In genomic region chr4:95377222-95378134, GRCm38 (mm10) we compare ENCODE assay signal across 10 mouse cellular contexts.
A peak's percentile ranks its signal among the peaks of the same experiment; 100 is the strongest.
DNase-seq lines count a peak whose midpoint lies in the region; ATAC-seq and TF ChIP-seq lines count a peak whose summit lies in the region.
"Had no signal": no experiment of that assay in that cellular context is flagged by ENCODE, and none has a peak within 500 bp of the region (broad histone marks: within the 10 kb centered on the region; RNA-seq: fewer than 3 reads in every experiment).

No protein-coding gene starts in this region.

- no peaks in the 10 kb centered on the region for H3K9me3 ChIP-seq in ES-E14 (ENCODE audit: control insufficient read depth, insufficient read depth, low read depth, low read length)
- H3K9me3 ChIP-seq: forebrain, embryonic 13.5 days had no signal

- H3K27ac ChIP-seq in gastrocnemius, adult 2 months = peak overlapping the region; percentile 83
- no peak overlapping the region for H3K27ac ChIP-seq in ES-E14 (ENCODE audit: insufficient read depth, low read depth, low read length, poor library complexity, severe bottlenecking)
- H3K27ac ChIP-seq in kidney, adult 2 months (ENCODE audit: insufficient read depth, low read depth, low read length) = peak overlapping the region; percentile 69
- H3K27ac ChIP-seq: forebrain, embryonic 13.5 days had no signal

- ATAC-seq in cerebellum, adult (ENCODE audit: insufficient number of reproducible peaks, low FRiP score, low TSS enrichment) = no peak
- ATAC-seq: CD4-positive, CD25-positive, alpha-beta regulatory T cell, adult 4 months; forebrain, embryonic 13.5 days had no signal

- H3K4me1 ChIP-seq in ES-E14 (ENCODE audit: control insufficient read depth in 2 of 2, insufficient read depth in 2 of 2, low read length in 2 of 2, poor library complexity in 1 of 2) = no peaks in the 10 kb centered on the region
- peaks cover 4% of the 10 kb centered on the region; the same call in 1 of the 2 replicates for H3K4me1 ChIP-seq in kidney, adult 2 months (ENCODE audit: control insufficient read depth, insufficient read depth, low read length)
- H3K4me1 ChIP-seq: forebrain, embryonic 13.5 days had no signal

- 46% methylated on average over 9 of the region's 9 CpGs for WGBS in kidney, adult 2 months

- no peaks in the 10 kb centered on the region for H3K27me3 ChIP-seq in kidney, adult 2 months (replicated peaks; ENCODE audit: control insufficient read depth, insufficient read depth, low read length)
- H3K27me3 ChIP-seq: forebrain, embryonic 13.5 days had no signal

- H3K4me3 ChIP-seq in gastrocnemius, adult 2 months = peak overlapping the region; percentile 26
- no peak overlapping the region for H3K4me3 ChIP-seq in ES-E14 (ENCODE audit: insufficient read depth in 1 of 2, low read depth in 1 of 2, low read length in 2 of 2, poor library complexity in 1 of 2, severe bottlenecking in 1 of 2)
- H3K4me3 ChIP-seq in kidney, adult 2 months (ENCODE audit: insufficient read depth, low read depth, low read length) = no peak overlapping the region
- H3K4me3 ChIP-seq: forebrain, embryonic 13.5 days had no signal

- in situ Hi-C loops in ES-E14 (cut with MboI; ENCODE audit: low sequenced_read_pairs in 2 of 2, unreplicated experiment in 2 of 2) = no loop called here

- H3K9ac ChIP-seq in ES-E14 (ENCODE audit: insufficient read depth, low read depth, low read length, poor library complexity, severe bottlenecking) = no peak overlapping the region
- H3K9ac ChIP-seq: forebrain, embryonic 13.5 days had no signal

- TF ChIP-seq CTCF in gastrocnemius, adult 2 months (IDR thresholded peaks at IDR 0.05) = no peak
- no peak for TF ChIP-seq CTCF in kidney, adult 2 months (conservative IDR thresholded peaks at IDR 0.05; ENCODE audit: insufficient read depth, insufficient read length, low read depth, low read length)

- no peak for TF ChIP-seq POLR2A in kidney, adult 2 months (IDR thresholded peaks at IDR 0.05; ENCODE audit: low read depth, low read length)

- intact Hi-C loops in gastrocnemius, adult 2 months (cut with DNase I) = no loop called here

- no peaks in the 10 kb centered on the region for H3K36me3 ChIP-seq in ES-E14 (ENCODE audit: control insufficient read depth, insufficient read depth, low read length, poor library complexity, severe bottlenecking)
- H3K36me3 ChIP-seq in kidney, adult 2 months (ENCODE audit: control insufficient read depth, insufficient read depth, low read length) = no peaks in the 10 kb centered on the region

- DNase-seq in gastrocnemius, adult 2 months = peak; percentile 66
- no peak for DNase-seq in gastrocnemius, postnatal 4 days (ENCODE audit: low spot score in 2 of 2)
- peak; percentile 20 for DNase-seq in ES-E14 (ENCODE audit: low read depth, low spot score)
- DNase-seq in kidney, adult 2 months = peak; percentile 72
- DNase-seq in lung, postnatal 10 days = peak; percentile 87
- DNase-seq in left cerebral cortex, adult 8-10 months (ENCODE audit: low spot score in 2 of 2) = no peak
- no peak for DNase-seq in layer of hippocampus, postnatal 36 days

TF ChIP-seq in ES-E14, 5 proteins besides CTCF, POLR2A, EP300 and RAD21:
- TF ChIP-seq MAFK (IDR thresholded peaks at IDR 0.05; ENCODE audit: insufficient read depth, low read depth, low read length) = no peak
- no peak for TF ChIP-seq ZC3H11A (IDR thresholded peaks at IDR 0.05; ENCODE audit: borderline replicate concordance, low read depth, low read length)
- TF ChIP-seq ZNF384 (IDR thresholded peaks at IDR 0.05; ENCODE audit: low read depth, low read length) = no peak
- TF ChIP-seq HCFC1 (IDR thresholded peaks at IDR 0.05; ENCODE audit: borderline replicate concordance, insufficient read depth, low read length) = no peak
- no peak for TF ChIP-seq CHD2 (IDR thresholded peaks at IDR 0.05; ENCODE audit: low read depth, low read length)

Comparison
In these comparisons a context has a peak if more than half of its experiments do, and no peak if none do; other contexts are left out.
1. DNase-seq: peak in gastrocnemius, adult 2 months (single experiment), ES-E14 (single experiment), kidney, adult 2 months (single experiment) and lung, postnatal 10 days (single experiment); none in gastrocnemius, postnatal 4 days (0 of 2), left cerebral cortex, adult 8-10 months (0 of 2) and layer of hippocampus, postnatal 36 days (0 of 2).